Mouse (Mus musculus) kidney, embryonic 14.5 days (tissue): ENCODE measurements around the gene Hsp90aa1. TPM values are rescaled to one million over a fixed set of nuclear protein-coding genes. Genes with fewer than 3 reads are reported as not detected.
A peak's percentile ranks its signal among the peaks of the same experiment; 100 is the strongest.
"Not testable (repeated sequence)": the region's sequence is repeated elsewhere in the genome, so short reads cannot be mapped to it uniquely, and the experiment has no call there.

ENCODE experiments used
- ATAC-seq: fragments of 200-750 bp; cut with Nextera tagmentation; 2 replicates; pipeline ENCODE4 v1.8.0; 2017; ENCODE audit warnings: moderate number of reproducible peaks, mild to moderate bottlenecking, moderate TSS enrichment, moderate library complexity; ENCODE audit not compliant: low FRiP score, low TSS enrichment
- H3K27ac ChIP-seq: fragments of 300-500 bp; sonication (generic); 2 replicates; pipeline ENCODE4 v1.5.1; 2014; ENCODE audit warnings: low read depth, mild to moderate bottlenecking, low read length, moderate library complexity, mixed read lengths
- H3K27me3 ChIP-seq: fragments of 300-500 bp; sonication (generic); 2 replicates; pipeline ENCODE4 v1.6.1; 2014; ENCODE audit warnings: mild to moderate bottlenecking, low read length; ENCODE audit not compliant: control insufficient read depth, insufficient read depth
- H3K36me3 ChIP-seq: fragments of 300-500 bp; sonication (generic); 2 replicates; pipeline ENCODE4 v1.6.1; 2014; ENCODE audit warnings: low read length, mixed read lengths; ENCODE audit not compliant: control insufficient read depth, insufficient read depth
- H3K4me1 ChIP-seq: fragments of 300-500 bp; sonication (generic); 2 replicates; pipeline ENCODE4 v1.6.1; 2014; ENCODE audit warnings: low read length, mixed read lengths; ENCODE audit not compliant: control insufficient read depth, insufficient read depth
- H3K4me2 ChIP-seq: fragments of 300-500 bp; sonication (generic); replicated peaks from 2 replicates; pipeline ENCODE4 v1.6.1; 2014; ENCODE audit warnings: low read depth, mild to moderate bottlenecking, low read length
- H3K4me3 ChIP-seq: fragments of 300-500 bp; sonication (generic); 2 replicates; pipeline ENCODE4 v1.5.1; 2014; ENCODE audit warnings: mild to moderate bottlenecking, low read length
- H3K9ac ChIP-seq: fragments of 300-500 bp; sonication (generic); 2 replicates; pipeline ENCODE4 v1.6.1; 2014; ENCODE audit warnings: low read depth, mild to moderate bottlenecking, low read length, moderate library complexity
- H3K9me3 ChIP-seq: fragments of 300-500 bp; sonication (generic); 2 replicates; pipeline ENCODE4 v1.6.1; 2016; ENCODE audit warnings: low read length; ENCODE audit not compliant: control insufficient read depth
- WGBS: fragments of 180-500 bp; shearing (Covaris S2); extraction: QIAGEN DNeasy Blood & Tissue Kit; methylation state at CpG from one replicate; pipeline ENCODE4 v1.1.7; 2014; 5-methylcytosine and 5-hydroxymethylcytosine counted together
- polyA plus RNA-seq: library from polyadenylated mRNA; unstranded; fragments of >200 nt; fragmentation: Nextera tagmentation; extraction: Ambion mirVana; gene quantifications from 2 replicates; pipeline ENCODE4 v1.2.1, GENCODE M21; 2014

Gene Hsp90aa1
- polyA plus RNA-seq, result 1,092 and 1,386 TPM in 2 replicates

DNA sequence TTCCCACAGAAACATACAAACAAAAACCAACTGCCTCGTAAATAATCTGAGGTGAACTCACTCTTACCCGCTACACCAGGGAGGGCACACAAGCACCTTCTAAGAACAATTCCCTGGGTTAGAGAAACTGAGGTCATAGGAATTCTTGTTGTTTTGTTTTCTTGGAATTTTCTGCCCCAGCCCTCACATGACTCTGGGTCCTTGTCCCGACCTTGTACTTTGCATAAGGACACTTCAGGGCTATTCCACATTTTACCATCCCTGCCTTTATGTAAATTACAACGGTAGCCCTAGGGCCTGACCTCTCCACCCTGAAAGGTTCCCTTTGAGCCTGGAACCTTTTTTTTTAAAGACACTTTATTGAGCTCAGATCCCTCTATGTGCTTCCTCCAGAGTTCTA is at the start of gene Hsp90aa1:
TSS of gene Hsp90aa1 (minus strand) at position 173 of the 400 bp plus-strand sequence.
- Histone ChIP-seq H3K9ac (no peak within 1 kb of the TSS), H3K4me1 (no peaks in the 10 kb centered on the region), H3K27me3 (no peaks in the 10 kb centered on the region), H3K27ac (no peak within 1 kb of the TSS), H3K36me3 (no peaks in the 10 kb centered on the region), H3K4me2 (peak within 1 kb of the TSS; percentile 29), H3K4me3 (no peak within 1 kb of the TSS), H3K9me3 (no peaks in the 10 kb centered on the region)
- WGBS, result 43% methylated on average over 4 of the region's 4 CpGs
- ATAC-seq, result no peak

DNA sequence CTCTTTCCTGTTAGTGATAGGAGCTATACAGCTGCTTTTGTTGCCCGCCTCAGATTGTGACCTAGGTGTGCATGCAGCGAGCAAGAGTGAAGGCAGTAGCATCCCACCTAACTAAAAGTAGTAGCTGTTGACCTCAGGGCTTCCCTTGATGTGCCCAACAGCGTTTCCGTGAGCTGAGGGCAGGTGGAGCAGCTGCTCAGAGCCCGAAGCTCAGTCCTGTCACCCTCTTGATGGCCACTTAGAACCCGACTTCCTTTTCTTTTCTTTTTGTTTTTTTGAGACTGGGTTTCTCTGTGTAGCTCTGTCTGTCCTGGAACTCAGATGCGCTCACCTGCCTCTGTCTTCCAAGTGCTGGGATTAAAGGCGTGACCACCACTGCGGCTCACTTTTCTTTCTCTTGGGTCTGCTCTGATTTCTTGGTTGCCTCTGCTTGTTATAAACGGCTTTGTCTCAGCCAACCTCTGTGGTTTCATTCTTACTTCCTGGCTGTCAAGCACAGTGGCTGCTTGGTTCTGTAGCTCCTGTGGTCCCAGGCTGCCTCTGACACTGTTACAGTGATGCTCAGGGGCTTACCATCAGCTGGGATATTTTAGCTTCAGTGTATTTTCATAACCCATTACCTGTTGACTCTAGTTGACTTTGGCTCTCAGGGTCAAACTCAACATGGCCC is 48.4 kb upstream of the Hsp90aa1 start:
- WGBS, result 84% methylated on average over 10 of the region's 10 CpGs
- Histone ChIP-seq H3K4me2 (no peak overlapping the region), H3K36me3 (peaks cover 10% of the 10 kb centered on the region; the same call in 1 of the 2 replicates), H3K27me3 (no peaks in the 10 kb centered on the region), H3K4me1 (no peaks in the 10 kb centered on the region), H3K9me3 (no peaks in the 10 kb centered on the region), H3K4me3 (no peak overlapping the region), H3K9ac (no peak overlapping the region), H3K27ac (no peak overlapping the region)
- no peak for ATAC-seq

GRCm38 (mm10) chr12:110738158-110738921 is 35.8 kb upstream of the Hsp90aa1 start:
- Histone ChIP-seq H3K9ac (peak overlapping the region; percentile 96), H3K27me3 (no peaks in the 10 kb centered on the region), H3K4me2 (peak overlapping the region; percentile 89), H3K4me3 (peak overlapping the region; percentile 99), H3K9me3 (no peaks in the 10 kb centered on the region), H3K36me3 (peaks cover 4% of the 10 kb centered on the region; the same call in 1 of the 2 replicates), H3K4me1 (peaks cover 17% of the 10 kb centered on the region), H3K27ac (peak overlapping the region; percentile 81)
- under 1% methylated on average over 65 of the region's 72 CpGs for WGBS
- ATAC-seq, result no peak; the same call in 1 of the 2 replicates

- Histone ChIP-seq H3K9me3 (no peaks in the 10 kb centered on the region), H3K27me3 (no peaks in the 10 kb centered on the region), H3K36me3 (peaks cover 4% of the 10 kb centered on the region; the same call in 1 of the 2 replicates), H3K4me1 (peaks cover 17% of the 10 kb centered on the region), H3K9ac (peak within 1 kb of the TSS; percentile 96), H3K4me2 (peak within 1 kb of the TSS; percentile 89), H3K27ac (peak within 1 kb of the TSS; percentile 81), H3K4me3 (peak within 1 kb of the TSS; percentile 99)
- WGBS, result under 1% methylated on average over 68 of the region's 69 CpGs
- ATAC-seq, result peak; percentile 96
These were observed 34.9 kb upstream of the Hsp90aa1 start, which contains the start of gene Wdr20 for GRCm38 (mm10) chr12:110737170-110738157. TSS of gene Wdr20 (plus strand) at chr12:110737944.

DNA sequence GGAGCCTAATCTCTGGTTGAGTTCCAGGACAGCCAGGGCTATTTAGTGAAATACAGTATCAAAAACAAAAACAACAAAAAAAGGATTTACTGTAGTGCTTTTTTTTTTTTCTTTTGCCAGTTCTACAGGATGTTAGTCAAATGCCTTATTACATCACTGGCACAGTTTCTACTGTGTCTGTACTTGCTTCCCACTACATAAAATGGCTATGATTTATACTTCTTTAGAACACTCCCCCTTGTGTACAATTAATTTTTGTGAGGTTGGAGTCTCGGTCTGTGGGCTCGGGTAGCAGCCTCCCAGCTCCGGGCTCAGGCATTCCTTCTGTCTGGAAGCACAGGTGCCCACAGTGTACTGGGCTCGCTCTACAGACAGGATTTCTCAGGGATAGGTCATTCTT is 34.1 kb upstream of the Hsp90aa1 start:
- Histone ChIP-seq H3K4me3 (peak overlapping the region; percentile 99), H3K9ac (0 out of 2 replicates have a peak overlapping the region, but pooled peaks have one; percentile 96), H3K9me3 (no peaks in the 10 kb centered on the region), H3K4me2 (peak overlapping the region; percentile 85), H3K36me3 (no peaks in the 10 kb centered on the region), H3K4me1 (peaks cover 17% of the 10 kb centered on the region), H3K27me3 (no peaks in the 10 kb centered on the region), H3K27ac (no peak overlapping the region)
- WGBS, result 7% methylated on average over 4 of the region's 4 CpGs
- no peak for ATAC-seq

DNA sequence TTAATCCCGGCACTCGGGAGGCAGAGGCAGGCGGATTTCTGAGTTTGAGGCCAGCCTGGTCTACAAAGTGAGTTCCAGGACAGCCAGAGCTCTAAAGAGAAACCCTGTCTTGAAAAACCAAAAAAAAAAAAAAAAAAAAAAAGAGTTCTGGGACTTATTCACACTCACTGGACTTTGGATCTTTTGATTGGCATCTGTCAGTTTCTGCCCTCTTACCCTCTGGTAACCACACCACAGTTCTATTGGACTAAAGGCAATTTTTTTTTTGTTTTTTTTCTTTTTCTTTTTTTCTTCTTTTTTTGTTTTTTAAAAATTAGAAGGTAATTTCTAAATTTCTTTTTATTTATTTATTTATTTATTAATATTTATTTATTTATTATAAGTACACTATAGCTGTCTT is 30.7 kb upstream of the Hsp90aa1 start:
- WGBS, result 91% methylated on average over 3 of the region's 3 CpGs
- H3K36me3 ChIP-seq, ATAC-seq, H3K27me3 ChIP-seq, H3K9ac ChIP-seq, H3K4me1 ChIP-seq, H3K4me2 ChIP-seq, H3K4me3 ChIP-seq, H3K9me3 ChIP-seq, H3K27ac ChIP-seq: not testable (repeated sequence)

GRCm38 (mm10) chr12:110726428-110726827 is 23.9 kb upstream of the Hsp90aa1 start:
- H3K4me1 ChIP-seq, result no peaks in the 10 kb centered on the region
- 54% methylated on average over 1 of the region's 1 CpGs for WGBS
- no peaks in the 10 kb centered on the region for H3K27me3 ChIP-seq
- H3K9me3 ChIP-seq, result no peaks in the 10 kb centered on the region
- no peak for ATAC-seq
- H3K27ac ChIP-seq, result no peak overlapping the region
- H3K4me3 ChIP-seq, result no peak overlapping the region
- H3K36me3 ChIP-seq, result no peaks in the 10 kb centered on the region
- H3K9ac ChIP-seq, result no peak overlapping the region
- H3K4me2 ChIP-seq, result no peak overlapping the region

- no peak overlapping the region for H3K4me3 ChIP-seq
- no peaks in the 10 kb centered on the region for H3K36me3 ChIP-seq
- H3K27me3 ChIP-seq, result no peaks in the 10 kb centered on the region
- no peaks in the 10 kb centered on the region for H3K4me1 ChIP-seq
- no peak for ATAC-seq
- WGBS, result 77% methylated on average over 5 of the region's 5 CpGs
- H3K9me3 ChIP-seq, result no peaks in the 10 kb centered on the region
- H3K4me2 ChIP-seq, result no peak overlapping the region
- no peak overlapping the region for H3K27ac ChIP-seq
- H3K9ac ChIP-seq, result no peak overlapping the region
These were observed 23.0 kb upstream of the Hsp90aa1 start for GRCm38 (mm10) chr12:110725489-110725888.
